Mouse (Mus musculus) embryonic fibroblast, embryonic 13.5 days (primary cell): ENCODE data around the gene Tecr.

Source experiments
- CTCF ChIP-seq: IDR thresholded peaks from 2 replicates; pipeline ENCODE4 v1.5.1; 2011; ENCODE audit warnings: mild to moderate bottlenecking, control low read depth, low read length, moderate library complexity, borderline replicate concordance; ENCODE audit not compliant: insufficient read depth
- POLR2A ChIP-seq: IDR thresholded peaks from 2 replicates; pipeline ENCODE4 v1.6.1; 2011; ENCODE audit warnings: low read depth, mild to moderate bottlenecking, control low read depth, low read length, moderate library complexity

DNA sequence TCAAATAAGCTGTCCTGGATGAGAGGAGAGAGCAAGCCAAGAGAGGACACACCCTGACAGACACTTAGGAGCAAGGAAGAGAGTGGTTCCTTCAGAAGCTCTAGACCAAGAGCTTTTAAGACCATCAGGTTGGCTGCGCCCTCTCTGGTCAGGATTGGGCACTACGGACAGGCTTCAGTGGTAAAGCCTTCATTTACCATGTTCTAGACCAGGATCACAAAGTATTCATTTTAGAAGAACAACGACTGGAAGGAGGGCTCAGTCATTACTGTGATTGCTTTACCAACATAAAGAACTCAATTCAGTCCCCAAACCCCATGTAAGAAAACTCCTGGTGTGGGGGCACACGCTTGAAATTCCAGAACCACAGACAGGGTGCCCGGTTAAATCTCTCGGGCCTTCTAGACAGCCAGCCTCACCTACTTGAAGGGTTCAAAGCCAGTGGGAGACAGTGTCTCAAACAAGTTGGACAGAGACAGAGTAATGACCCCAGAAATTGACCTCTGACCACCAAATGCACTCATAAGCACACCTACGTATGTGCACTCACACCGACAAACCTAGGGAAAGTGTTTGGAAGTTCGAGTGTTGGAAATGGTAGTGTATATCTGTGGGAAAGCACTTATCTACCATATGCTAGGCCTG, 41.9 kb downstream of the Tecr start:
- TF ChIP-seq POLR2A: no peak
- TF ChIP-seq CTCF: no peak
